Mouse (Mus musculus): Measurements from ENCODE around the gene Zfp330.

The Zfp330 gene

GRCm38 (mm10) chr8:82774093-82774422 is at the start of gene Zfp330:
Zfp330 (minus strand) TSS chr8:82774160.
- peak; percentile 91 for DNase-seq

GRCm38 (mm10) chr8:82777945-82778344 is 4.0 kb upstream of the Zfp330 start:
- no peak for DNase-seq

GRCm38 (mm10) chr8:82777406-82777805 is 3.4 kb upstream of the Zfp330 start:
- no peak for DNase-seq

GRCm38 (mm10) chr8:82774482-82774881 is 522 bp upstream of the Zfp330 start:
- DNase-seq = no peak

GRCm38 (mm10) chr8:82773332-82774092 is 448 bp downstream of the Zfp330 start:
- peak; percentile 15 for DNase-seq

- DNase-seq = no peak
Observed at GRCm38 (mm10) chr8:82770886-82771285, 3.1 kb downstream of the Zfp330 start.

GRCm38 (mm10) chr8:82759071-82759470 is 14.9 kb downstream of the Zfp330 start:
- DNase-seq = no peak

- no peak for DNase-seq
Observed at GRCm38 (mm10) chr8:82754946-82755345, 19.0 kb downstream of the Zfp330 start.

- DNase-seq = no peak
Observed at GRCm38 (mm10) chr8:82746617-82747016, 27.3 kb downstream of the Zfp330 start.

GRCm38 (mm10) chr8:82743905-82744904 is 29.8 kb downstream of the Zfp330 start:
- DNase-seq = peak; percentile 52

Data from liver (tissue).